Mouse (Mus musculus): ENCODE measurements around the gene Cyp46a1. TPM values are rescaled to one million over a fixed set of nuclear protein-coding genes. Genes with fewer than 3 reads are reported as not detected.

The Cyp46a1 gene
- total RNA-seq, 2 experiments from 2014 or later, result 0.41 to 0.44 TPM

DNA sequence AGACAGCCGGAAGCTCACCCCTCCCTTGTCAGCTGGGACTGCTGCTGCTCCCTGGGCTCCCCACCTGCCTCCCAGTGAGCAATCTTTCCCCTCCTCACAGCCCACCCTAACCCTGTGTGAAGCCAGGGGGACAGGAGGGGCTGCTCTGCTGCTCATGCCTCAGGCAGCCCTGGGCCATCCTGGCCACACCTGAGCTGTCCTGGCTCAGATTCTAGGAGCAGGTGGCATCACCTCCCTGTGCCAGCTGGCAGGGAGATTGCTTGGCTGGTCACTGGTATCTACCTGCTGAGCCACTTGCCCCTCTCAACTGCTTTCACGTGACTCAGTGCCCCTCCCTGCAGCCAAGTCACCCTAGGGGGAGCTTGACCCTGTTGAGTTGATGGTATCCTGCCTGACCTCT lies 20.1 kb downstream of the Cyp46a1 start:
- intact Hi-C loops (cut with DNase I), result no loop called here
- DNase-seq, result no peak

DNA sequence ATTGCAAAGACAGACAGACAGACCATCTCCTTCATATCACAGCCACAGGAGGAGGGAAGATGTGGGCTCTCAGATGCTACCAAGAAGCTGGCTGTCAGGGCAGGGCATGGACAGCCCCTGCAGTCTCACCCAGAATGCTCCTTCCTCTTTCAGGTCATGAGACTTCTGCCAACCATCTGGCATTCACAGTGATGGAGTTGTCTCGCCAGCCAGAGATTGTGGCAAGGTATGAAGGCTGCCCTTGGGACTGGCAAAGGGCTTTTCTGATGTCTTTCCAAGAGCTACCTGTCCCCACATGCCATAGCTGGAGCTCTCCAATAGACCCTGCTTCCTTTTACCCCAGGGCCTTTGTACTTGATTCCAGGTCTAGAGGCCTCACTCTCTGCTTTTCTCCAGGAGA lies 21.1 kb downstream of the Cyp46a1 start:
- no peak for DNase-seq
- intact Hi-C loops (cut with DNase I), result no loop called here

DNA sequence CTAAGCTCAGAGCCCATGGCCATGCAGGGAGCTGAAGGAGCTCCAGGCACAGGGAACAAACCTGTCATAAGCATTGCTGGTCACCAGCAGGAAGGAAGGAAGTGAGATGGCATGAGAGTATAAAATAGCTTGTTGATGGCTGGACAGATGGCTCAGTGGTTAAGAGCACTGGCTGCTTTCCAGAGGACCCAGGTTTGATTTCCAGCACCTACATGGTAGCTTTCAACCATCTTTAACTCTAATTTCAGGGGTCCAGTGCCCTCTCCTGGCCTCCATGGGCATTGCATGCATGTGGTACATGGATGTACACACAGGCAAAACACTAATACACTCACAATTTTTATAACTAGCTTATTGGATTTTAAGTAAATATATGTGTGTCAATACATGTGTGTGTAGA lies 21.8 kb downstream of the Cyp46a1 start:
- DNase-seq, result no peak

DNA sequence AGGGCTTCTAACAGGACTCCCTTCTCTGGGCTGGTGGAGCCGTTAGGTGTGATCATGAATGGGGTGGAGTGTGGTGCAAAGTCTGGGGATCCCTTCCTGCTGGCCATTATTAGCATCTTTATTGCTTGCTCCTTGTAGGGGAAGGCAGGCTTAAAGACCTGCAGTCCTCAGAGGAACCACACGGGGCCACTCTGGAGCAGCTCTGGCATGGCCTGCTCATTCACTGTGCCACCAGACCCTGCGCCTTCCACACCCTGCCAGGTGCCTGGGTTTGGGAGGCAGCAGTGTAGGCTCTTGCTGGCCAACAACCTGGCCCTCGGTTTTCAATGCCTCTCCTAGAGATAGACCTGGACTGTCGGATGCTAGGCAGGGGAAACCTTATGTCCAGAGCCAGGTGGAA lies 29.6 kb downstream of the Cyp46a1 start:
- intact Hi-C loops (cut with DNase I), result loop anchor here (1.0 kb wide), 3 partner anchors 60 to 131 kb away; no protein-coding TSS in a partner anchor
- peak; percentile 85 to 89 for DNase-seq

More for the DNA sequence above, 21.8 kb downstream of the Cyp46a1 start:
- intact Hi-C loops (cut with DNase I), result no loop called here

DNA sequence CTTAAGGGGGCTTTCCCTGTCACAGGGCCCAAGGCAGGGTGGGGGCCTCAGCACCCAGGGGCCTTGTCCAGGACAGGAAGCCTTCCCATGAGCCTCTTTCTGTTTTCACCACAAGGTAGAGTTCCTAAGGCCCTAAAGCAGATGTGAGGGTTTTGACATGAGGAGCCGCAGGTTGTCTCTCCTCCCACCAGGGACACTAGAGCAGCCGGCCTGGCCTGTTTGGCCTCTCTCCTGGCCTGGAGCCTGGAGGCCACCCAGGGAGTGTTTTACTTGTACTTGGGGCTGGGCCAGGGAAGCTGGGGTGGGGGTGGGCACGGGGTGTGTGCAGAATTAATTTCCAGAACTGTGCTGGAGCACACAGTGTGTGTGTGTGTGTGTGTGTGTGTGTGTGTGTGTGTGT lies 31.2 kb downstream of the Cyp46a1 start:
- intact Hi-C loops (cut with DNase I), result no loop called here
- peak; percentile 63 to 65 for DNase-seq

DNA sequence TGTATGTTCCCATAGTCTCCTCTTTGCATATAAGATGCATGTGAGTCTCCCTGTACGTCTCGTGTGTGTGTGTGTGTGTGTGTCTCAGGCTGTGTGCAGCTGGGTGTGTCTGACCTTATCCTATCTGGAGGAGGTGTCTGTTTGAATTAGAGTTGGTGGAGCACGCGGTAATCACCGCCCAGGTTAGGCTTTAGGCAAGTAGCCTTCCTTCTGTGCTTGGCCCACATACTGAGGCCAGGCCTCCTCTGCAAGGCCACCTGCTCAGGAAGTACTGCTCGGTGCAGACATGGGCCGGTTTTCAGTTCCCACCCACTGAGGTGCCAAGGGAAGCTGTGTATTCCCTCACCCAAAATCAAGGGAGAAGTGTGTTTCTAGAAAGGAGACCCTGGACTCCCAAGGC lies 31.7 kb downstream of the Cyp46a1 start:
- intact Hi-C loops (cut with DNase I), result no loop called here
- DNase-seq, result no peak

DNA sequence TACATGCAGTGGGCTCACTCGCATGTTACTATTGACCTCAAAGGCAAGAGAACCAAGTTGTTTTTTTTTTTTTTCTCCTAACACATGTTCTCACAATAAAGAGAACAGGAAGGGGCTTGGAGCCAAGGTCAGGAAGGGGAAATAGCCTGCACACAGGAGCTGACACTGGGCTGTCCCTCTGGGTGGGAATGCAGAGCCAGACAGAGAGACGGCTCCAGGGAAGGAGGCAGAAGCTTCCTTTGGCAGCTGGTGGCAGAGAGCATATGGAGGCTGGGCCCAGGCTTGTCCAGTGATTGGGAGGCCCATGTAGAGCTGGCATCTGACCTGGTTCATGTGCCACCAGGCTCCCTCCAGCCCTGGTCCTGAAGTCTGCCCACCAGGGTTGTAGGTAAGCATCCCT lies 33.7 kb downstream of the Cyp46a1 start:
- DNase-seq, result peak in 1 of 2 experiments; percentile 41
- intact Hi-C loops (cut with DNase I), result no loop called here

DNA sequence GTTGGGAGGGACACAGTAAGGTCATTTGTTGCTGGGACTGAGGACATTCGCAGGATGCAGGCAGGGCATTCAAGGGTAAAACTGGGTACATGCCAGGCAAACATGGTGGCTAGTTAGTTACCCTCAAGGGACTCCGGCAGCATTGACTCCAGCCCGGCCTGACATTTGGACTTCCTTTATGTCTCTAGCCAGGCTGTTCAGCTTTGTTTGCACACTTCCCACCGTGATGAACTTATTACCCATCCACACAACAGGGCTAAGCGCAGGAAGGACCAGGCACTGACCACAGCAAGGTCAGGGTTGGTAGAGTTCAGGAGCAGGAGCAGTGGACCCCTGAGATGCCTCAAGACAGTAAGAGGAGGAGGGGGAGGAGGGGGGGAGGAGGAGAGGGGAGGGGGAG lies 34.7 kb downstream of the Cyp46a1 start:
- intact Hi-C loops (cut with DNase I), result no loop called here

DNA sequence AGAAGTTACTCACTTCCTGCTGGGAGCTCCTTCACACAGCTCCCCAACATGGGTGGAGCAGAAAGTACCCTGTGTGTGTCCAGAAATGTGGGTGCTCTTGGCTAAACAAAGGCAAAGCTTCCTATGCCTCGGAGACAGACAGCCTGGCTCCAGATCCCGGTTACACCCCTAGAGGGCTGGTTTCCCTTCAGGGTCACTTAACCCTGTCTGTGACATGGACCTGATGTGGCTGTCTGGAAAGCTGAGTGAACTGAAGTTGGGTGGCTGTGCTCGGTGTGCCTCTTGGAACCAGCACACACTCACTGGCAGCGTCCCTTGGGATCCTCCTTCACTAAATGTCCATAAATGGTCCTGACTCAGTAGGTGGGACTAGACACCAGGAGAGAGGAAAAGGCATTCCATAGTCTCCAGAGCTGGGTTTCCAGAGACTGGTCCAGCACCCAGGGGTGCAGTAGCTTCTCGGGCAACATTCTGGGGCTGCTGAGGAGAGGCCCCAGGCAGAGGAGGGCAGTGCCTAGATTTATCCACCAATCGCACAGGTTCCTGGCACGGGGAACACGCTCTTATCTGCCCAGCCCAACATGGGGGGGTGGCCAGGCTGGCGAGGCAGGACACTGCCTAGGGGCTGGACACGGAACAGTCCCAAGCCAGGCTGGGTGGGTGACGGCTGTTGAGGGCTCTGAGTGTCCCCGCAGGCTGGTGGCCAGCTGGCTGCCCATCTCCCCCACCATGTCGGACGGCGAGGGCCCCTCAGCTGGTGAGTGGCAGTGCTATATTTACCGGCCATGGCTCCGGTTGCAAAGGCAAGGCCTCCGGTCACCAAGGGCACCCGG lies 36.6 kb downstream of the Cyp46a1 start, which contains the start of gene Eml1:
TSS of gene Eml1 (plus strand) at position 362 of the 833 bp plus-strand sequence.
- peak; percentile 59 to 70 for DNase-seq
- intact Hi-C loops (cut with DNase I), result loop anchor here (1.0 kb wide), 1 partner anchor 21 kb away; no protein-coding TSS in a partner anchor

More for the DNA sequence above, 34.7 kb downstream of the Cyp46a1 start:
- no peak for DNase-seq

DNA sequence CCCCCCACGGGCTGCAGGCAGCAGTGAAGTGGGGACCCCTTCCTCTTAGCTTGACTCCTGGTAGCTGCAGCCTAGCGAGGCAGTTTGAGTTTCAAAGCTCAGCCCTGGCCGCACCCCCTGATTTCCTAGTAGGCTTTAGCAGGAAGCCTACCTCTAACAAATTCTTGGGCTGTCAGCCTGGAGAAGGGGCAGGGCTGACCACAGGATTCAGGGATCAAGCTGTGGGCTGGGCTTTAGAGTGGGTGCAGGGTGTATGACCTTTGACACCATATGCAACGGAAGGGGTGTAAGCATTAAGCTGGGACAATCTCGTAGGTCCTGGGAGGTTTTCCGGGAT lies 37.2 kb downstream of the Cyp46a1 start:
- peak in 1 of 2 experiments; percentile 52 for DNase-seq
- intact Hi-C loops (cut with DNase I), result loop anchor here (1.0 kb wide), 1 partner anchor 21 kb away; no protein-coding TSS in a partner anchor

DNA sequence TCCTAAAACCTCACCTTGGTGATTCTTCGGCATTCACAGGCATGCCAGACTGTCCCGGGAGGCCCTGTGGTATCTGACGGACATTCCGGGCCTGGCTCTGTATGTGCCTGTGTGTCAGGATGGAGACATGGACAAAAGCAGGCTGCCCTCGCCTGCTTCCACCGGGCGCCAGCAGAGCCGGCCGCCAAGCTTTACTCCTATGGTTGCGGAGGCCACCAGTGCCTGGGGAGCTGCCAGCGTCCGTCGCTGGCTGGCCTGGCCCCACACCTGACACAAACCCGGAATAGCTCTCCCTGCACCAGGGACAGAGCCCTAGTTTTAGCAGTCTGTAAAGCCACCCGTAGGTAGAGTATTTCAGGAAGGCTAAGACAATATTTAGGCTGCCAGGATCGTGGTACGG lies 38.1 kb downstream of the Cyp46a1 start:
- intact Hi-C loops (cut with DNase I), result no loop called here

DNA sequence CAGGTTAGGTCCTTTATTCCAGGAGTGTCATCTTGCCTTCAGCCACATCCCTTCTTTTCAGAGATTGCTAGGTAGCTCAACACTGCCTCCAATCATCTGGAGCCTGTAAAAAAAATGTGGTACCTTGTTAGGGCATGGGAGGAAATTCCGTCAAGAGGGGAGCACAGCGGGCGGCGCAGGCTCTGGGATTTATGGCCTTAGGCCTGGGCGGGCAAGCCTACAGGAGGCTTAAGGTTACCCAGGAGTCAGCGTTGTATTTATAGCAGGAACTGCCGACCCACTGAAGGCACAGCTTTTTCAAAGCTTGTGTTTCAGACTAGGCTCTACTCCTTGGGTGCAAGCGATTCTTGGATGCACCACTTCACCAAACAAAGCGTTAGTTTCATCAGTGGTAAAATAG lies 39.4 kb downstream of the Cyp46a1 start:
- intact Hi-C loops (cut with DNase I), result no loop called here
- no peak for DNase-seq

More for the DNA sequence above, 38.1 kb downstream of the Cyp46a1 start:
- peak; percentile 46 to 61 for DNase-seq

DNA sequence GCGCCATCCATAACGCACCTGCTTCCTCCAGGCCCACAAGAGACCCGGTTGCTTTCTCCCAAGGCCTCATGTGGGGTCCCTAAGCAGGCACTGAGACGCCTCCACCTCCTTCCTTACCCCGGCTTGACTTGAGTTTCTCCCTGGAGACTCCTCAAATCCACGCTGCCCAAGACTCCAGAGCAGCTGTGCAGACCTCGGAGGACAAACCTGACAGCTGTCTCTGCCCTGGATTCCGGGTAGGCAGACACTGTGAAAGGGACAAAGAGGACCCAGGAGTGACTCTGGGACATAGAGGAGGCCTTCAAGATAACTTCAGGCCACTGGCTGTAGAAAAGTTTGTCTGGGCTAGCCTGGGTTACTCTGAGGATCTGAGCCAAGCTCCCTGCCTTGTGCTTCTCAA lies 40.5 kb downstream of the Cyp46a1 start:
- intact Hi-C loops (cut with DNase I), result no loop called here
- DNase-seq, result no peak

DNA sequence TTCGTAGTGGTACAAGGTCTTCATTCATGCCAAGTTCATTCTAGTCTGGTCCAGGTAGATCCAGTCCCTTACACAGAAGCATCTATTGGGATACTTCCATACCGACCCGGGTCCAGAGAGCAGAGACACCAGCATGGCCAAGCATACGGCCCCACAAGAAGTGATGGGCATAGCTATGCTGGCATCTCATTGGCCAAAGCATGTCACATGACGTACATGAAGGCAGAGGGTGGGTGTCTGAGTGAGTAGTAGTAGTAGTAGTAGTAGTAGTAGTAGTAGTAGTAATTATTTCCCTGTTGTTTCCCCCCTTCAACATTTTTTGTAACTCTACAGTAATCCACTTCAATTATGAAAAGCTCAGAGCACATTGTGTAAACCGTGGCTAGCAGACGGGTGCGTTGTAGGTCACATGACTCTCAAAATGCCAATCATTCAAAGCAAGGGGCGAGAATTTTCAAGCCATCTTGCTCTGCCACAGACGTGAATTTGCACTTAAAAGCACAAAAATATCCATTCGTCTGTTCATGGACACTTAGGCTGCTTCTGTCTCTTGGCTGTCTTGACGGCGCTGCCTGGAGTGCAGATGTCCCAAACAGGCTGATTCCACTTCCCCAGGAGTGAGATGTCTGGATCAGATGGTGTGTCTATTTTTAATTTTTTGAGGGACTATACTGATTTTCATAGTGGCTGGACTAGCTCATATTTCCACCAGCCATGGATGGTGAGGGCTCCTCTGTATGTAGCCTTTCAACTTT lies 44.4 kb downstream of the Cyp46a1 start:
- intact Hi-C loops (cut with DNase I), result no loop called here
- DNase-seq, result no peak

DNA sequence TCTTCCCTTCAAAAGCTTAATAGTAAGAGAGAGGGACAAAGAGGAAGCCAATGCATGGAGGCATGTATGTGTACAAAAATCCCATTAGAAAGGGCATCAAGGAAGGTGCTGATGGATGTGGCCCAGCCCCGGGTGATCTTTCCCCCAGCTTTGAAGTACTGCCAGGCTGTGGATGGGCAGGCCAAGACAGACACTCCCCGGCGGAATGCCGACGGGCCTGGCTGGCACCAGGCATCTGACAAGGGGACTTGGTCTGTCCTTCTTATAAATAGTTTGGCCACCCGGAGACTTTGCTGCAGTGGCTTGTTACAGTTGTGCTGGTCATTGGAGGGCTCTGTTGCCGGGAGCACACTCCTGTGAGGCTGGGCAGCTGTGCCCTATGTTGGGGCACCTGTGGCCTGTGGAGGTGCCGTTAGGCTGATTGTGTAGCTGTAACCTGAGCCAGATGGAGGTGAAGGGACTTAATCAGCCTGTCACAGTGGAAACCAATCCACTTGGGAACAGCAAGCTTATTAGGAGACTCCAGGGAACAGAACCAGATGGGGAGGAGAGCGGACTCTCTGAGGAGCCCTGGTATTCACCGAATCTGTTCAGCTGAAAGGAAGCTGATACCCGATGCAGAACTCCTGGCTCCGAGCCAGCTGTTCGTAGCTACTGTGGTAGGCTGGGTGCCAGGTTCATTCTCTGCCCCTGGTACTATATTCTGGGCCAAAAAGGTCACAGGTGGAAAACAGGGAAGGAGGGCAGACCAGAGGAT lies 52.5 kb downstream of the Cyp46a1 start:
- DNase-seq, result peak; percentile 52 to 69
- intact Hi-C loops (cut with DNase I), result no loop called here

DNA sequence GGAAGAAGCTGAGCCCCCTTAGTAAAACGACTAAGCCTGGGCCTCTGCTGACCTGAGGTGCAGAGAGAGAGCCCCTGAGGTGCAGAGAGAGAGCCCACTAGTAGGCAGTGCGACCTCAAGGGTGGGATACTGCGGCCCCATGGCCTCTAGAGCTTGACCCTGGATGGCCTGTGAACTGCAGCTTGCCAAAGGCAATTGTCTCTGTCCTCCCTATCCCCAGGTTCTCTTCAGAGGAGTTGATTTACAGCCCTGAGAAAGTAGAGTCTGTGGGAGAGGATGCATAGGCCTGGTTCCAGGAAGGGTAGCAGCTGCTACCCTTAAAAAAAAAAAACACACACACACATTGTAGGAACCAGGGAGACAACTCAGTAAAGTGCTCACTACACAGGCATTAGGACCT lies 55.5 kb downstream of the Cyp46a1 start:
- intact Hi-C loops (cut with DNase I), result no loop called here
- DNase-seq, result no peak

DNA sequence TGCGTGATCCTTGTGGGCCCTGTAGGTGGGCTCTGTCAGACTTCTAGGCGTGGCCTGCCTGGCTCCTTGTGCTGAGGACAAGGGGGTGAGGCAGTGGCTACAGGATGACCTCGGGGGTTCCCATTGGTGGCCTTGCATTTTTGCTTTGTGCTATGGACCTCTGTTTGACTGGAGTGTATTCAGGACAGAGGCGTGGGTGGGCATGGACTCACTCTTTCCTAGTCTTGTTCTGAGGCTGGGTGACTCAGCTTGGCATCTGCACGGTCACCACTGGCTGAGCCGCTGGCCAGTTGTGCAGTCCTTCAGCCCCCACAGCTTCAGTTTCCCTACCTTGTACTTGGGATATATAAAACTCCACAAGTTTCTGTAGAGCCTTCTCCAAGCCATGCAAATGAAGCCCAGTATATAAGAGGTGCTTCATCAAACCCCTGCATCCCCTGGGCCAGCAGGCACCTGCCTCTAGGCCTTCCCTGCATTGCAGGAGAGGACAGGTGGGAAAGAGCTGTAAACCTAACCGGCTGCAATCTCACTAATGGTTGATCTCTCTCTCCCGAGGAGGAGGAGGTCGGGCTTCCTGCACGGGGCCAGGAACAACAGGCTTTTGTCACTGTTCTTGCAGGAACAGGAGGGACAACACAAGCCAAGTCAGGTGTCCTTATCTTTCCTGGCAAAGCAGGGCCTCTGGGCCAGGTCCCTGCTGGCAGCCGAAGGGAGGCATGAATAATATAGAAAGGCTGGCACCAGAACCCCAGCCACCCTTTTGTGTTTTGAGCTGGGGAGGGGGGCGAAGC lies 58.3 kb downstream of the Cyp46a1 start:
- DNase-seq, result peak; percentile 32 to 41
- intact Hi-C loops (cut with DNase I), result loop anchor here (1.0 kb wide), 1 partner anchor 21 kb away; no protein-coding TSS in a partner anchor

DNA sequence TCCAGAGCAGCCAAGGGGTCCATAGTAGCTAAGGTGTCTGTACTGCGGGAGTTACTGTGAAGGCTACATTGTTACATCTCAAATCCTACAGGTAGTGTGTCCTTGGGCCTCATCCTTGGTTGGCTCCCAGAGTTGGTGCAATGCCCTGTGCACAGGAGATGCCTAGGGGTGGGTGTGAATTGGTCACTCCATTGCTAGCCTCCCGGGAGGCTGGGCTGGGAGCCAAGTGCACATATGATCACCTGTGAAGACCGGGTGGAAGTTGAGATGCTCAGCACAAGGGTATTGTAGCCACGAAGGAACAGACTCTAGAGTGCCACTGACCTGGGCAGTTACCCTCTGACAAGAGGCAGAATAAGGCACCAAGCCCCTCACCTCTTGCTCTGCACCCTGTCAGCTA lies 58.9 kb downstream of the Cyp46a1 start:
- DNase-seq, result no peak
- intact Hi-C loops (cut with DNase I), result no loop called here

DNA sequence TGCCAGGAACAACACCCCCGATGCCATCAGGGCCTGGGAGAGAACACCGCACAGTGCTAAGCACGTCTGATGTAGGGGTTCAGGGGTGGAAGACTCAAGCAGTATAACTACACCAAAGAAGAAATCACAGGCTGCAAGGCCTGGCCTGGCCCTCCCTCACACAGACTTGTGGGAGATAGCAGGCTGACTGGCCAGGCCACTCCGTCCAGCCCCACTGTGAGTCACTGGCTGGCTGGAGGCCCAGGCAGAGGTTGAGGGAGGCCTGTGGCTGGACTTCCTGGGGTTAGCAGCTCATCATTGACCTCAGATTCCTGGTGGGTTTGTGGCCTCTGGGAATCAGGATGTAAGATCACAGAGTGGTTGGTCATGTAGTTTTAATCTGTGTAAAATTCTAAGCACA lies 59.5 kb downstream of the Cyp46a1 start:
- peak; percentile 89 to 92 for DNase-seq
- intact Hi-C loops (cut with DNase I), result no loop called here

Measured in heart, postnatal 36 days (tissue).